Mouse (Mus musculus) kidney, embryonic 15.5 days (tissue): ENCODE results near the gene Sag. TPM values are rescaled to one million over a fixed set of nuclear protein-coding genes. Genes with fewer than 3 reads are reported as not detected.

Source experiments
- ATAC-seq: fragments of 200-750 bp; cut with Nextera tagmentation; replicated peaks from 2 replicates; pipeline ENCODE4 v1.8.0; 2017; ENCODE audit warnings: moderate TSS enrichment; ENCODE audit not compliant: low FRiP score
- H3K27ac ChIP-seq: fragments of 300-500 bp; sonication (generic); 2 replicates; pipeline ENCODE4 v1.5.1; 2015; ENCODE audit warnings: mild to moderate bottlenecking, inconsistent platforms
- H3K27me3 ChIP-seq: fragments of 300-500 bp; sonication (generic); 2 replicates; pipeline ENCODE4 v1.6.1; 2015; ENCODE audit warnings: inconsistent platforms
- H3K36me3 ChIP-seq: fragments of 300-500 bp; sonication (generic); 2 replicates; pipeline ENCODE4 v1.6.1; 2015; ENCODE audit warnings: inconsistent platforms
- H3K4me1 ChIP-seq: fragments of 300-500 bp; sonication (generic); 2 replicates; pipeline ENCODE4 v1.6.1; 2015; ENCODE audit warnings: inconsistent platforms
- H3K4me2 ChIP-seq: fragments of 300-500 bp; sonication (generic); 2 replicates; pipeline ENCODE4 v1.6.1; 2015; ENCODE audit warnings: moderate library complexity, mild to moderate bottlenecking, inconsistent platforms
- H3K4me3 ChIP-seq: fragments of 300-500 bp; sonication (generic); replicated peaks from 2 replicates; pipeline ENCODE4 v1.5.1; 2015; ENCODE audit warnings: mild to moderate bottlenecking, inconsistent platforms
- H3K9ac ChIP-seq: fragments of 300-500 bp; sonication (generic); 2 replicates; pipeline ENCODE4 v1.6.1; 2015; ENCODE audit warnings: mild to moderate bottlenecking, inconsistent platforms
- H3K9me3 ChIP-seq: fragments of 300-500 bp; sonication (generic); replicated peaks from 2 replicates; pipeline ENCODE4 v1.6.1; 2016; ENCODE audit warnings: inconsistent platforms
- WGBS: fragments of 180-500 bp; shearing (Covaris S2); methylation state at CpG from one replicate; pipeline ENCODE4 v1.1.7; 2015; ENCODE audit warnings: mixed read lengths; 5-methylcytosine and 5-hydroxymethylcytosine counted together
- polyA plus RNA-seq: library from polyadenylated mRNA; unstranded; fragments of >200 nt; fragmentation: Nextera tagmentation; extraction: Ambion mirVana; gene quantifications from 2 replicates; pipeline ENCODE4 v1.2.1, GENCODE M21; 2015

The Sag gene
- polyA plus RNA-seq, 1 experiment from 2014 or later = 3.1 TPM

DNA sequence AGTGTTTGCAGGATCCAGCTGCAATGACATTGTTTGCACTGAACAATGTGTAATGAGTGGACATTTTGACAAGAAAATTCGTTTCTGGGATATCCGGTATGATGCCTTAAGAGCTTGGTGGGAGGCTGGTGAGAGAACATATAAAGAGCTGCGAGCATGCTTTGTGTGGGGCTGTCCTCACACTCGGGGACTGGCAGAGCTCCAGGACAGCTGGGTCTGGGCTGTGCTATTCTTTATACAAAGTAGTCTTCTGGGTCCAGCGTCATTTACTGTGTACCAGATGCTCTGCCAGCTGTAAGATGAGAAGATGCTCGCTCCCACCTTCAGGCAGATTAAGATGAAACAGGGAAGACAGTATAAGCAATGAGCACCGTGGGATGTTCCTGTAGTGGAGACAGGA is 17.2 kb upstream of the Sag start:
- Histone ChIP-seq H3K4me2 (no peak overlapping the region), H3K9me3 (no peaks in the 10 kb centered on the region), H3K36me3 (peaks cover 89% of the 10 kb centered on the region), H3K27ac (no peak overlapping the region), H3K4me3 (no peak overlapping the region), H3K9ac (no peak overlapping the region), H3K4me1 (no peaks in the 10 kb centered on the region), H3K27me3 (no peaks in the 10 kb centered on the region)
- WGBS = 72% methylated on average over 7 of the region's 7 CpGs
- no peak for ATAC-seq

DNA sequence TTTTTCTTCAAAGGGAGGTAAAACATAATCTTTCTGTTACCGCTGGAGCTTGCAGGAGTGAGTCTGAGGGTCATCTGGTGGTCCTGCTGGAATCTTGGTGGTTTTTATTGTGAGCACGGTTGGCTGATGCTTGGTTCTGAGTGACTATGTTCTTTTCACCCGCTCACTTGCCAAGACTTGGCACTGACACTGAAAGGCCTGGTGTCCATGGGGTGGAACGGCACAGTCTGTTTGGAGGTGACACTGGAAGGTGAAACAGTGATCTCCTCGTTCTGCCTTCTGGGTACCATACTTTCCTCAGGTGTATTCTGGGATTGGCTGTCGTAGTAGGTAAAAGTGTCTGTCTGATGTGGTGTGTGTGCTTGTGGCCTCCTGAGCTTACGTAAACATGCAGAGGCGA is 13.8 kb upstream of the Sag start:
- no peaks in the 10 kb centered on the region for H3K9me3 ChIP-seq
- H3K4me3 ChIP-seq = no peak overlapping the region
- H3K36me3 ChIP-seq = peaks cover 84% of the 10 kb centered on the region
- H3K9ac ChIP-seq = no peak overlapping the region
- peaks cover 4% of the 10 kb centered on the region; the same call in 1 of the 2 replicates for H3K4me1 ChIP-seq
- H3K27me3 ChIP-seq = no peaks in the 10 kb centered on the region
- no peak overlapping the region for H3K4me2 ChIP-seq
- H3K27ac ChIP-seq = no peak overlapping the region
- ATAC-seq = no peak
- WGBS = 88% methylated on average over 8 of the region's 8 CpGs

DNA sequence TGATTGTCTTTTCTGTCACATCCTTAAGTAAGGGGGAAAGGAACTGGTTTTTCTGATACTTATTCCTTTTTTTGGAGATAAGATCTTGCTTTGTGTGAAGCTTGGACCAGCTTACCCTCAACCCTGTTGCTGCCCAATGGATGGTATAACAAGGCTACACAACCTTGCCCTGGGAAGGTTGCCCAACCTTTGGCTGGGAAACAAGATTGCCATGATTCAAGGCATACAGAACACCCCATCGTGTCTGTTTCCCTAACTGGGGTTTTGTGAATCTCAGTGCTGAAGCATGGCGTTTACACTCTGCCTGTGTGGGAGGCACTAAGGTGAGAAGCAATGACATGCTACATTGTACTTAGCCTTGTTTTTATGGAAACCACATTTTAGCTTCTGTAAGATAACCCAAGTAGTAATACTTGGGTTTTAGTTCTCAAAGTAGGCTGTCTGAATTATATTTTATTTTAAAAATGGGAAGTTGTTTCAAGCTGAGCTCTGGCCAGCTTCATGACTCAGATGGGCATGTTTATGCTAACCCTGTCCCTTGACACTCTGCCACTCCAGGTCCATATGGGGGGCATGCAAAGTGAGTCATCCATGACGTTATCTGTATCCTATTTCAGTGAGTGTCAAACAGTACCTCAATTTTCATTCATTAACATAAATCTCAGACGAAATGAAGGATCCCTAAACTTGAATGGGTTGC is 10.9 kb upstream of the Sag start:
- Histone ChIP-seq H3K9me3 (no peaks in the 10 kb centered on the region), H3K9ac (no peak overlapping the region), H3K36me3 (peaks cover 68% of the 10 kb centered on the region), H3K4me1 (peaks cover 4% of the 10 kb centered on the region; the same call in 1 of the 2 replicates), H3K4me2 (no peak overlapping the region), H3K27ac (no peak overlapping the region), H3K27me3 (no peaks in the 10 kb centered on the region), H3K4me3 (no peak overlapping the region)
- ATAC-seq = no peak
- 48% methylated on average over 4 of the region's 4 CpGs for WGBS

DNA sequence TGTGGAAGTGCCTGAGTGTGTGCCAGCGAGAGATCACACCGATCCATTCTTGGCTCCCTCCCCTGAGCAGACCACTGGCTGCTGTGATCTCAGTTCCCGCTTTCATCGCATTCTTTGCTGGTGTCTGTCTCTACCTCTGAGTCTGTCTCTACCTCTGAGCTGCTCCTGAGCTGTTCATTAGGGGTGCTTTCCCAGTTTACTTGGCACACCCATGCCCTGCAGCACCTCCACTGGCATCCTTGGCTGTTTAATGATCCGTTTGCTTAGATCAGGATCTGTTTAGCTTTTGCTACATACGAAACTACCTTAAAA is 10.4 kb upstream of the Sag start:
- Histone ChIP-seq H3K4me1 (peaks cover 4% of the 10 kb centered on the region; the same call in 1 of the 2 replicates), H3K9me3 (no peaks in the 10 kb centered on the region), H3K27me3 (no peaks in the 10 kb centered on the region), H3K9ac (no peak overlapping the region), H3K4me3 (no peak overlapping the region), H3K36me3 (peaks cover 63% of the 10 kb centered on the region), H3K27ac (no peak overlapping the region), H3K4me2 (no peak overlapping the region)
- 62% methylated on average over 6 of the region's 6 CpGs for WGBS
- ATAC-seq = peak; percentile 40; the same call in 1 of the 2 replicates

DNA sequence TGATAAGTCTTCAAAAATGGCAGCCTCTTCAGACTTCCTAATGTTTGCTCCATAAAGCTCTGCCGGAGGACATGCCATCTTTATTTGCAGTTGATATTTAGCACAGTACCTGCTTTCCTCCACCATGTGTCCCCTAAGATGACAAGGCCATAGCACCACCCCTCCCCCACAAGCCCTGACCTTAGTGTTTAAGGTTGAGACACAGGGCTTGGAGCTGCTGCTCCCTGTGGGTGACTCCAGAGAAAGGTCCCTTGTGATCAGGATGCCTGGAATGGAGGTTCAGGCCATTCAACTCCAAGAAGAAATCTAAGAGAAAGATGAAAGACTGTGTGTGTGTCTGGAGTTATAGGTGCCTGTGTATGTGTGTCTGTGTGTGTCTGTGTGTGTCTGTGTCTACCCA is 5.8 kb upstream of the Sag start:
- Histone ChIP-seq H3K4me2 (no peak overlapping the region), H3K9me3 (no peaks in the 10 kb centered on the region), H3K27ac (no peak overlapping the region), H3K36me3 (peaks cover 25% of the 10 kb centered on the region), H3K4me1 (peaks cover 4% of the 10 kb centered on the region; the same call in 1 of the 2 replicates), H3K27me3 (no peaks in the 10 kb centered on the region), H3K4me3 (no peak overlapping the region), H3K9ac (no peak overlapping the region)
- 94% methylated on average over 1 of the region's 1 CpGs for WGBS
- no peak for ATAC-seq

DNA sequence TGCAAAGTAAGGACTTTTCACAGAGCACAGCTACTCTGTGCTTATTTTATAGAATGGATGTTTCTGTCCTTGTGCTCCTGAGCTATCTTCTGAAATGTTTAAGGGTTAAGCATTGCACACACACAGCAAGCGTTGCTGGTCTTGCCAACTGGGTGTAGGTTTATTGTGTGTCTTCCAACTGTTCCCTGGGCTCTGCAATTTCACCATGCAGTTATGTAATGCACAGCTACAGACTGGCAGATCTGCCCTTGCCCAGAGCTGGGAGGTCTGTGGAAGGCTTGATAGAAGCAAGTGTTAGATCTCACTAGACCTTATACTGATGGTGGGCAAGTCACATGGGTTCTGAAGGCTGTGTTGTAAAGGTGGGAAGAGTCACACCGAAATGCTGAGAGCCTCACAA is 5.2 kb upstream of the Sag start:
- no peak for ATAC-seq
- WGBS = 89% methylated on average over 2 of the region's 2 CpGs
- H3K4me1 ChIP-seq = no peaks in the 10 kb centered on the region

DNA sequence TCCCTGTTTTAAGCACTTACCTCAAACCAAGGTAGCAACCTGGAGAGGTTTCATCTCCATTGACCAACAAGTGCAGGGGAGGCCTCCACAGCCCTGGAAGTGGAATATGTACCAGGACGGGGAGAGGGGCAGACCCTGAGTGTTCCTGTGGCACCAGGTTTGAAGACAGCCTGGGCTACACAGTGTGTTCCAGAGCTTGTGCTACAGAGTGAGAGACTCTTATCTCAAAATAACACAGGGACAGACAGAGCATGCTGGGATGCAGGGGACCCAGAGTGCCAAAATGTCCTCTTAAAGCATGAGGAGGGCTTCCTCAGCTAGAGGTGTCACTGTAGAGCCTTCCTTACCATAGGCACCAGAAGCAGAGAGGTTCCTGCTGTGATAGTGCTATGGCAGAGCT is 4.3 kb downstream of the Sag start:
- WGBS = 87% methylated on average over 1 of the region's 1 CpGs
- Histone ChIP-seq H3K9me3 (no peaks in the 10 kb centered on the region), H3K4me2 (no peak overlapping the region), H3K4me1 (no peaks in the 10 kb centered on the region), H3K4me3 (no peak overlapping the region), H3K36me3 (no peaks in the 10 kb centered on the region), H3K27ac (no peak overlapping the region), H3K9ac (no peak overlapping the region), H3K27me3 (no peaks in the 10 kb centered on the region)
- ATAC-seq = no peak

More for the DNA sequence above, 5.2 kb upstream of the Sag start:
- Histone ChIP-seq H3K4me2 (no peak overlapping the region), H3K36me3 (peaks cover 23% of the 10 kb centered on the region), H3K9ac (no peak overlapping the region), H3K27ac (no peak overlapping the region), H3K4me3 (no peak overlapping the region), H3K9me3 (no peaks in the 10 kb centered on the region), H3K27me3 (no peaks in the 10 kb centered on the region)

DNA sequence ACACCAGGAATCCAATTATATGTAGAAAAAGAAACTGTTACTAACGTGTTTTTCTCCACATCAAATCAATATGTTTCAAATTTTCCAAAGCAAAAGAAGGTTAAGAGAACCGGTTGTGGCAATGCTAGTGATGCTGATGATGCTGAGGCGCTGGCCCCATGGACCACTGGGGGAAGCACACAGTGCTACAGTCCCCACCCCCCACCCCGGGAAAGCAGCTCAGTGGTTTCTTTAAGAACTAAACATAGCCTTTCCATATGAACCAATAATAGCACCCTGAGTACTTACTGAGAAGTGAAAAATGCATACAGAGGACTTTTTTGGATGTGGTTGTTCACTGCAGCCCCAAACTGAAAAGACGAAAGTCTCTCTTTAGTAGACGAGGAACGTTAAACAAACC is 7.9 kb downstream of the Sag start:
- Histone ChIP-seq H3K4me3 (no peak overlapping the region), H3K4me1 (no peaks in the 10 kb centered on the region), H3K27me3 (no peaks in the 10 kb centered on the region), H3K9me3 (no peaks in the 10 kb centered on the region), H3K36me3 (no peaks in the 10 kb centered on the region), H3K4me2 (no peak overlapping the region), H3K27ac (no peak overlapping the region), H3K9ac (no peak overlapping the region)
- 86% methylated on average over 7 of the region's 7 CpGs for WGBS
- ATAC-seq = no peak

DNA sequence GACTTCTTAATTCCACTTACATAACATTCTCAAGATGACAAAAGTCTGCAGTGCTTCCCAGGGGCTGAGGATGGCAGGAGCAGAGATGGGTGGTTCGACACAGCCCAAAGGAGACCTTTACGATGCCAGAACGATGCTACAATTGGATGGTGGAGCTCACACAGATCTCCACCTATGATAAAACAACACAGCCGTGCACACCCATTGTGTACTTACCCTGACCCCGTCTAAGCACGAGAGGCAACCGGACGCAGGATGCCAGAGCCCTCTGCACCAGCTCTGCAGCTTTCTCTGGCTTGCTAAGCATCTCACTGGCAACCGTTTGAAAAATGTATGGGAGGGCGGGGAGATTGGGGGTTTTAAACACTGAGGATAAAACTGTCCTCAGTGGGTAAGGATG is 8.6 kb downstream of the Sag start:
- no peak overlapping the region for H3K9ac ChIP-seq
- no peak overlapping the region for H3K4me2 ChIP-seq
- no peaks in the 10 kb centered on the region for H3K4me1 ChIP-seq
- no peaks in the 10 kb centered on the region for H3K9me3 ChIP-seq
- no peak overlapping the region for H3K27ac ChIP-seq
- WGBS = 78% methylated on average over 10 of the region's 10 CpGs
- ATAC-seq = no peak
- H3K27me3 ChIP-seq = no peaks in the 10 kb centered on the region
- no peak overlapping the region for H3K4me3 ChIP-seq
- H3K36me3 ChIP-seq = no peaks in the 10 kb centered on the region

DNA sequence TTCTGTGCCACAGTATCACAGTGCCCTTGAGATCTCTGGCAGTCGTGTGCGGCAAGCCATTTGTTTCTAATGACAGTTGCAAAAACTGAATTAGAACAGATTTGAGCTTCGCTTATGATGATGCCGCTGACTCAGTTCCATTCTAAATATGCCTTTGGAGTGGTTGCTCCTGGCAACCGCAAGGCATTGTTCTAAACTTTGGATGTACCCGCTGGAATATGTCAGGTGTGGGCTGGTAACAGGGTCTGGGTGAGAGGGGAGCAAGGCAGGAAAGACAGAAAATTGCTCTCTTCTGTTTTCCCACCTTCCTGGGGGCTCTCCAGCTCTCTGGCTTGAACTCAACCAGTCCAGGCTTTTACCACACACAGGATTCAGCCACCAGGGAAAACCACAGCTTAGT is 9.7 kb downstream of the Sag start:
- no peaks in the 10 kb centered on the region for H3K36me3 ChIP-seq
- no peak overlapping the region for H3K9ac ChIP-seq
- H3K4me2 ChIP-seq = no peak overlapping the region
- H3K4me3 ChIP-seq = no peak overlapping the region
- H3K27ac ChIP-seq = no peak overlapping the region
- no peaks in the 10 kb centered on the region for H3K27me3 ChIP-seq
- H3K9me3 ChIP-seq = no peaks in the 10 kb centered on the region
- no peaks in the 10 kb centered on the region for H3K4me1 ChIP-seq
- no peak for ATAC-seq
- 82% methylated on average over 6 of the region's 6 CpGs for whole genome bisulfite sequencing

DNA sequence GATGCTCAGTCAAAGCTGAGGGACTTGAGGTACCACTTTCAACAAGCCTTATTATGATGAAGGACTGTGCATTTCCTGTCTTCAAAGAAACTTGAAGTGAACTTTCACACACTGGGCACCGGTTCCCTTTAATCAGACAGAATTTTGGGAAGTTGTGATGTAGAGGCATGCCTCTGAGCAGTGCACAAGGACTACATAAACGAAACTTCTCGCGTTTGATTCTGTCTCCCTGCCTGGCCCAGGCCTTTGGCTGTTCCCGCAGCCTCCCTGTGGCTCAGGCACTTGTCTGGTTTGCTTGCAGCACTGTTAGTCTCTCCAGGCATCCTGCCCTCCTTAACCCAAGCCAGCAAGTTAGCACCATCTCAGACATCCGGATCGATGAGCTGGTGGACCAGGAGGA is 10.2 kb downstream of the Sag start:
- Histone ChIP-seq H3K27me3 (no peaks in the 10 kb centered on the region), H3K4me3 (no peak overlapping the region), H3K9me3 (no peaks in the 10 kb centered on the region), H3K27ac (no peak overlapping the region), H3K36me3 (no peaks in the 10 kb centered on the region), H3K4me2 (no peak overlapping the region), H3K4me1 (no peaks in the 10 kb centered on the region), H3K9ac (no peak overlapping the region)
- 74% methylated on average over 7 of the region's 7 CpGs for WGBS
- no peak for ATAC-seq

DNA sequence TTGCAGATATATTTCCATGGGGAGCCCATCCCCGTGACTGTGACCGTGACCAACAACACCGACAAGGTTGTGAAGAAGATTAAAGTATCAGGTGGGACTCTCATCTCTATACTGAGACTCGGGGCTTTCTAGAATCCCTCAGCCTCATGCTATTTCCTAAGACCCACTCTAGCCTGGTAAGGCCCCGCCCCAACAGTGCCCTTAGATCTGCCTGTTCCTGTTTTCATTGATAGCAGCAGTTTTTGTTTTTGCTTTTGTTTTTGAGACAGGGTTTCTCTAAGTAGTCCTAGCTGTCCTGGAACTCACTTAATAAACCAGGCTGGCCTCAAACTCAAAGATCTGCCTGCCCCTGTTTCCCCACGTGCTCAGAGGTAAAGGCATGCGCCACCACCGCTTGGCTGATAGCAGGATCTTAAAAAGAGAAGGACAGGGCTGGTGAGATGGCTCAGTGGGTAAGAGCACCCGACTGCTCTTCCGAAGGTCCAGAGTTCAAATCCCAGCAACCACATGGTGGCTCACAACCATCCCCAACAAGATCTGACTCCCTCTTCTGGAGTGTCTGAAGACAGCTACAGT is 21.0 kb downstream of the Sag start:
- no peak overlapping the region for H3K4me3 ChIP-seq
- 91% methylated on average over 10 of the region's 10 CpGs for whole genome bisulfite sequencing
- H3K36me3 ChIP-seq = no peaks in the 10 kb centered on the region
- ATAC-seq = no peak
- H3K27me3 ChIP-seq = no peaks in the 10 kb centered on the region
- H3K27ac ChIP-seq = no peak overlapping the region
- no peaks in the 10 kb centered on the region for H3K4me1 ChIP-seq
- H3K9me3 ChIP-seq = no peaks in the 10 kb centered on the region
- no peak overlapping the region for H3K9ac ChIP-seq
- no peak overlapping the region for H3K4me2 ChIP-seq

DNA sequence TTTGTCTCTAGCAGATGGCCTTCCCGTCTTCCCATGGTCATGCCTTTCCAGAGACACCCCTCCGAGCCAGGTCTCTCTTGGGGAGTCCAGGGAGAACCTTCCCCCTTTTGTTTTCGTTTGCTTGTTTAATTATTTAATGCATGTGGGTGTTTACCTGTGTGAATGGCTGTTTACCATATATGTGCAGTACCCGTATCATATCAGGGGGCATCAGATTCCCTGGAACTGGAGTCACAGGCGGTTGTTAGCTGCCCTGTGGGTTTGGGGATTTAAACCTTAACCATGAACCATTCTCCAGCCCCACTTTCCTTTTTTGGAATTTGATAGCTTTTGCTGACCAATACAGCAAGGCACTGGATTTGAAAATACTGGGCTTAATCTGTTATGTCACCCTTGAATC is 21.8 kb downstream of the Sag start:
- Histone ChIP-seq H3K27me3 (no peaks in the 10 kb centered on the region), H3K9ac (no peak overlapping the region), H3K4me1 (no peaks in the 10 kb centered on the region), H3K4me2 (no peak overlapping the region), H3K36me3 (no peaks in the 10 kb centered on the region), H3K9me3 (no peaks in the 10 kb centered on the region), H3K27ac (no peak overlapping the region), H3K4me3 (no peak overlapping the region)
- ATAC-seq = no peak
- 88% methylated on average over 5 of the region's 5 CpGs for WGBS
